Mouse (Mus musculus) CD4-positive, CD25-positive, alpha-beta regulatory T cell, adult 4 months (primary cell): ENCODE data around the gene Clec4a2. TPM values are rescaled to one million over a fixed set of nuclear protein-coding genes. Genes with fewer than 3 reads are reported as not detected.
"Not testable (repeated sequence)": the region's sequence is repeated elsewhere in the genome, so short reads cannot be mapped to it uniquely, and the experiment has no call there.

Experiments
- ATAC-seq: one replicate; pipeline ENCODE4 v1.8.0; 2017
- polyA plus RNA-seq, 2 experiments: library from polyadenylated mRNA; unstranded; fragments of 100-300 nt; shearing (Covaris generic); gene quantifications; one replicate each; pipeline ENCODE4 v1.2.1; 2017

The Clec4a2 gene
- under 1 TPM in 1 of 2 experiments, not detected in 1; 0.52 TPM for polyA plus RNA-seq

DNA sequence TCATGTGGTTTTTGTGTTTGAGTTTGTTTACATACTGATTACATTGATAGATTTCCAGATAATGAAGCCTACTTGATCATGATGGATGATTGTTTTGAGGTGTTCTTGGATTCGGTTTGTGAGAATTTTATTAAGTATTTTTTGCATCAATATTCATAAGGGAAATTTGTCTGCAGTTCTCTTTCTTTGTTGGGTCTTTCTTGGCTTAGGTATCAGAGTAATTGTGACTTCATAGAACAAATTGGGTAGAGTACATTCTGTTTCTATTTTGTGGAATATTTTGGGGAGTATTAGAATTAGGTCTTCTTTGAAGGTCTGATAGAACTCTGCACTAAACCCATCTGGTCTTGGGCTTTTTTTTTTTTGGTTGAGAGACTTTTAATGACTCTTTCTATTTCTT lies at the start of gene Clec4a2:
Clec4a2 (plus strand) TSS at position 301 of the 400 bp plus-strand sequence.
- ATAC-seq, result not testable (repeated sequence)

DNA sequence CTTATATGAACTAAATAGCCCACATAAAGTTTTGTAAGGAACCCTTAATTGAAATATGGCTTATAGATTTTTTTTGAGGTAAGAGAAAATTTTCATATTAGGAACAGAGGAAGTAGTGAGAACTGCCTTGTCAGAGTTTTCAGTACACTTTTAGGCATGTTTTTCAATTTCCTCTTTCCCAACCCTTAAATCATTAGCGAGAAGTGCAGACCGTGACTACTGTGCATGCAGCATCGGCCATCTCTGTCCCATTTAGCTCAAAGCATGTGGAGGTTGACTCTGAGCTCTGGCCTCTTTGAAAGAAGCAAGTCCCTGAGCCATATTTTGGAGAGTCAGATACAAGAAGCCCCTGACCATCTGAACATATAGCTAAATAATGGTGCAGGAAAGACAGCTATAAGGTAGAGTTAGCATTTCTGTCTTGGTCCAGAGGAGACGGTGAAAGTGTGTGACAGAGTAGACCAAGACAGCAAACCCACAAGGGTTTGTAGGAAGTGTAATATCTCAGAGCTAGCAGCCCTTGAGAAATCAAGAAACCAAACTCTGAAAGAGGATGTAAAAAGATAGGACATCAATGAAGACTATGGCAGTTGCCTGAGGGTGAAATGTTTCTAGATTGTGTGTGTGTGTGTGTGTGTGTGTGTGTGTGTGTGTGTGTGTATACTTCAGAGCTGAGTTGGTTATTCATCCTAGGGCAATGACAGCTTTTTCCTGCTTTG lies 10.9 kb upstream of the Clec4a2 start:
- no peak for ATAC-seq

- no peak for ATAC-seq
Measured at GRCm38 (mm10) chr6:123123195-123123594, 17.0 kb downstream of the Clec4a2 start.

- no peak for ATAC-seq
Measured at GRCm38 (mm10) chr6:123127173-123127572, 20.9 kb downstream of the Clec4a2 start.

- not testable (repeated sequence) for ATAC-seq
Measured at GRCm38 (mm10) chr6:123137766-123138526, 31.7 kb downstream of the Clec4a2 start.

GRCm38 (mm10) chr6:123170106-123170505 lies 63.9 kb downstream of the Clec4a2 start:
- ATAC-seq, result no peak

DNA sequence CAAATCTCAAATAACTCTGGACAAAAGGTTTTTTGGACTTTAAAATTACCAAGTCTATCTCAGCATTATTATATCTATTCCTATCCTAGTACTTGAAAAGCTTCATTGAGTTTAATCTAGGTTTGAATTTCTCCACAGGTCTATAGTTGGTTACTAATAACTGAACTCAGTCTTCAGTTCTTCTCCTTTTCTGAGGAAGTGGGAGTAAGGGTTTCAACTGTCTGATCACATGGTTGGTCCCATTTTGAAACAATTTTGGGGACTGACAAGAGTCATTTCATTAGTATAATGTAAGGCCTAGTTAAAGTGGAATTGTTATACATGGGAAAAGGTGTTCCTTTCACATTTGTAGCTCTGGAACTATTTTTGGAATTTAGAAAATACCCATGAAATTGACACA lies 64.8 kb downstream of the Clec4a2 start:
- no peak for ATAC-seq

GRCm38 (mm10) chr6:123172593-123172992 lies 66.4 kb downstream of the Clec4a2 start, which contains the start of gene Clec4b2:
Gene Clec4b2, plus strand, starts transcription at chr6:123172893.
- ATAC-seq, result no peak

GRCm38 (mm10) chr6:123175549-123175948 lies 69.3 kb downstream of the Clec4a2 start:
- ATAC-seq, result no peak

DNA sequence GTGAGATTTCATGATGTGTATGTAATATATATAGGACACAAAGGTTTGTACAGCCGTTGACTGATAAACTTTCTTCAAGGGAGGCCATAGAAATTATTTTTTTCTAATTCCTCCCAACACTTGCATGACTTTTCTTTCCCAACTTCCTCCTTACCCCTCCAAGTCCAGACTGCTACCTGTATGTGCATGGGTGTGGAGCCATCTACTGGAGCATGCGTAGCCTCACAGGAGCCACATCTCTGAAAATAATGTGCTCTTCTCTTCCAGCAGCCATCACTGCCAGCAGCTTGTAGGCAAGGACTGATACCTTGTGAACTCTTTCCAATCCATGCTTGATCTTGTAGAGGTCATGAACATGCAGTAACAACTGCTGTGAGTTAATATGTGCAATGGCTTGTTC lies 78.6 kb downstream of the Clec4a2 start:
- not testable (repeated sequence) for ATAC-seq

Other genes with a start within 250 kb of the Clec4a2 start
- 10 to 100 TPM; 63.7 to 80.3 TPM for gene Necap1, start 232.0 kb upstream of the Clec4a2 start, polyA plus RNA-seq
- 1 to 10 TPM in 1 of 2 experiments, under 1 TPM in 1; 0.82 to 1.3 TPM for gene Clec4a1, start 184.6 kb upstream of the Clec4a2 start, polyA plus RNA-seq
- gene Clec4a3, start 153.9 kb upstream of the Clec4a2 start, polyA plus RNA-seq, result under 1 TPM in 1 of 2 experiments, not detected in 1; 0.56 TPM
- not detected for gene Clec4a4, start 116.1 kb upstream of the Clec4a2 start, polyA plus RNA-seq
- not detected for gene Clec4b1, start 56.5 kb upstream of the Clec4a2 start, polyA plus RNA-seq
- gene Clec4b2, start 66.5 kb downstream of the Clec4a2 start, polyA plus RNA-seq, result not detected
- gene Clec4n, start 123.4 kb downstream of the Clec4a2 start, polyA plus RNA-seq, result 1 to 10 TPM in 1 of 2 experiments, under 1 TPM in 1; 0.58 to 1.1 TPM
- not detected for gene Clec4d, start 155.7 kb downstream of the Clec4a2 start, polyA plus RNA-seq
- gene Clec4e, start 183.4 kb downstream of the Clec4a2 start, polyA plus RNA-seq, result under 1 TPM in 1 of 2 experiments, not detected in 1; 0.26 TPM
- not detected for gene Vmn2r19, start 201.9 kb downstream of the Clec4a2 start, polyA plus RNA-seq